Mouse (Mus musculus): ENCODE measurements around the gene Gm28047. TPM values are rescaled to one million over a fixed set of nuclear protein-coding genes. Genes with fewer than 3 reads are reported as not detected.
A peak's percentile ranks its signal among the peaks of the same experiment; 100 is the strongest.

The Gm28047 gene
- total RNA-seq, 2 experiments from 2014 or later, result 1.5 to 3.6 TPM

DNA sequence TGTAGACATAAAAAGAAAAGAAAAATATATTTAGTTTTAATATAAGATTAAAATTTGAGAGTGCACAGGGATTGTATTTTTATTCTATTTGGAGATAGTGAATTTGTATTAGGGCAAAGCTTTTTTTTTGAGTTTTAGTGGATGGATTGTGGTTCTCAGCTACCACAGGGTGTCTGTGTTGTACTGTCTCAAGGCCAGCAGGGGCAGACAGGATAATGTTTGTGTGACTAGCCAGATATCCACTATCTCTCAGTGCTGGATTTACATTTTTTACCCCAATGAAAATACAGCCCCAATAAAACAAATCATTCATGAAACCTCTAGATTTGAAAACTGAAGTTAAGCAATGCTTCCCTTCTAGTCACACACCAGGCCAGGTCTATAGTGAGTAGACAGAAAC is 67.3 kb downstream of the Gm28047 start:
- DNase-seq (ENCODE audit: extremely low spot score in 1 of 2, low spot score in 1 of 2), result no peak

DNA sequence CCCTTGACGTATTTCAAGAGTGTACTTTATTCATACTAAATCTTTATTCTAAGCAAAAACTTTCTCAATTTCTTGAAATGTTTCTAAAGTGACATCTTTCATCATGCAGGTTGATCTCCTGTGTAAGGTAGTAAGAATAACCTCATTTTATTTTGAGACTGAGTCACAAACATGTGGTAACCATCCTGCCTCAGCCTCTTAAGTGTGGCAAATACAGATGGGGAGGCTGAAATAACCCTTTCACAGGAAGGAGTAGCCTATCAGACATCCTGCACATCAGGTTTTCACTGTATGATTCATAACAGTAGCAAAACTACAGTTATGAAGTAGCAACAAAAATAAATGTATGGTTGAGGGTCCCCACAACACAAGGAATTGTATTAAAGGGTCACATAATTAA is 69.3 kb downstream of the Gm28047 start:
- no peak for DNase-seq (ENCODE audit: extremely low spot score in 1 of 2, low spot score in 1 of 2)

DNA sequence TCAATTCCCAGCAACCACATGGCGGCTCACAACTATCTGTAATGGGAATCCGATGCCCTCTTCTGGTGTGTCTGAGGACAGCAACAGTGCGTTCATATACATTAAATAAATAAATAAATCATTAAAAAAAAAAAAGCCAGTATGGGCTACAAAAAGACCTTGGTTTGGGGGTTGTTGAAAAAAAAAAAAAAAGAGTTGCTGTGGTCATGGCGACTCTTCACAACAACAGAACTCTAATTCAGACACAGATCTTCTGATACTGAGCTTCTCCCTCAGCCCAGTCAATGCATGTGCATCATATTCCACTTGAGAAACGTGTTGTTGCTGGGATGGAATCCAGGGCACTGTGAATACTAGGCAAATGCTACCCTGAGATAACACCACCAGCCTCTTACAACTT is 72.3 kb downstream of the Gm28047 start:
- DNase-seq (ENCODE audit: extremely low spot score in 1 of 2, low spot score in 1 of 2), result no peak

DNA sequence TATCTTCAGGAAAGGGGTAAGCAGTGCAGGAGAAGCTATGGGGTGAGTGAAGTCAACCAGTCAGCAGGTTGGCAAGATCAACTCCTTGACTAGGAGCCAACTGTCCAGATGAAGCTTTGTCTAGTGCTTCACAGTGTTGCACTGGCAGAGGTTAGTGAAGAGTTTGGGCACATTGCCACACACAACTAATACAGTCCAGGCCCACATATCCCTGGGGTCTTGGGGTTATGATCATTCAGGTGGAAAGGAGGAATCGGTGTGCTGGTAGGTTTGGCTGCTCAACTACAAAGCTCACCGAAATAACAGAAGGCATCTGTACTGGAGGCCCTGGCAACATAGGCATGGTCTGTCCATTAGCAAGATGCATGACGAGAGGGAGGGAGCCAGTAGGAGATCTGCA is 77.4 kb downstream of the Gm28047 start:
- no peak for DNase-seq (ENCODE audit: extremely low spot score in 1 of 2, low spot score in 1 of 2)

DNA sequence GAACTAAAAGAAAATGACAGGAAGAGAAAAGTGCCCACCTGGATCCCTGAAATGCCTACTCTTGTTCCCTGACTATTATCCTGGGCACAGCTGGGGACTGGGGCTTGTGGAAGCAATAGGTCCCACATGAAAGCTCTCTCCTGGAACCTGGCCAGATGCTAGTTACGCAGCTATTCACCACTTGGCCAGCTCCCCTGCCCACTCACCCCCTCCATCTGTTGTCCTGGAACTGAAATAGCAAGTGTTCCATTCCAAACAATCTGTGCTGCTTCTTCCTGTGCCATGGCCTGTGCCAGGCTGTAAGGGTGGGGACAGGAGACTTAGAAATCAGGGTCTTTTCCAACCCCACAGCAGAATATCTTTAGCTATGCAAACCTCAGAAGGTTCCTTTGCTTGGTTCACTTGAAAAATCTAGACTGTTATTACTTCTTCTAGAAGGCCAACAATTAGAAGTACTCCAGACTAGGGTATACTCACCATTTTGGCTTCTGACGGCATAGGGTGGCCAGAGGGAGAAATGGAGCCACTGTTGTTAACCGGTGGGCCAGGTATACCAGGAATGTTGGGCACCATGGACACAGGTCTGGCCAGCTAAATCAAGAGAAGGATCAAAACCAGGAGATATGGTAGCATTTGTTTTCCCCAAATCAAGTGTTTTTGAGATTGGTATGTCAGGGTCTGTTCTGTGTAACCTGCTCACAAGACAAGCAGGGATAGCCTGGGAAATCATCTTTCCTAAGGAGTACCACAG is 78.0 kb downstream of the Gm28047 start:
- DNase-seq (ENCODE audit: extremely low spot score in 1 of 2, low spot score in 1 of 2), result peak; percentile 64 to 73

DNA sequence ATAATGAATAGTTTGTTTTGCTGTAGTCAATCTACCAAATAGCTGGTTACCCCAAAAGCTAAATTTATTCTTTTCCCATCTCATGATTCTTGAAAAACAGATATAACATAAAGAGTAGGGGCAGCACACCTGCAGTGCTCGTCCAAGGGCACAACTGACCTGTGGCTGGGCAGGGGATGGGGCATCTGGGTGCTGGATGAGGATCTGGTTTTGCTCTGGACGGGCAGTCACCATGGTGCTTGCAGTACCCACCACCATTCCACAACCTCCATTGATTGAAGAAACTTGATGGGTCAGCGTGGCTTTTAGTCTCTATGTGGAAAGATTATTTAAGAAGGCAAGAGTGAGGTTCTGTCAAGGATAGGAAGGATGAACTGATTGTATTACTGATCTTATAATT is 78.6 kb downstream of the Gm28047 start:
- DNase-seq (ENCODE audit: extremely low spot score in 1 of 2, low spot score in 1 of 2), result no peak

DNA sequence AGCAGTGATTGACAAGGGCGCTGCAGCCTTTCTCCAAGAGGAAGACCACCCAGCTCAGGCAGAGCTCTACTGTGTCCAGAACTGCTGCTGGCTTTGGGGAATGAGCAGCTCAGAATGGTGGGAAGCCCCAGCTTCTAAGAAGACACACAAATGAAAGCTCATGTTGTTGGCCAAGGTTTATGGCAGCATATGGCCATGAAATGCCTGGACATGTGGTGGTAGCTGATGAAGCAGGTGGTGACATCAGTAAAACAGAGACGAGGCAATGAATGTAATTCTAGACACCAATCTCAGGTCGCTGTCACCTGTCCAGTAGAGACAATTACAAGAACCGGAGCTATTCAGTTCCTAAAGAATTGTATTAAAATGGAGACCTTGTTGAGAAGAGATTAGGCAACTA is 80.1 kb downstream of the Gm28047 start:
- DNase-seq (ENCODE audit: extremely low spot score in 1 of 2, low spot score in 1 of 2), result no peak

DNA sequence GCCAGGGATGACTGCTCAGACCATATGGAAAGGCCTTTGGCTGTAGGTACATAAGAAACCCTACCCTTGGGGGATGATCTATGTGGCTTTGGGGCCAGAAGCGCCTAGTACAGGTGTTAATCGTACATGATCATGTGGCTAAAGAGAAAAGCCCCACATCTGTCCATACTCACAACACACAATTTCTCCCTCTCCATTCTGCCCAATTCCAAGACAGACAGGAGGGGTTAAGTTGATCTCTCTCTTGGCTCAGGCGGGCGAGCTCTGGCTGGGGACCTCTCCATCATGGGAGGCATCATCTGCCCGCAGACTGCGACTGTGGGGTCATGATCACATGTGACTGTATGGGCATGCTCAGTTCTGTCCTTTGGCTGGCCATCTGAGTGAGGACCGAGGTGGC is 90.9 kb downstream of the Gm28047 start:
- DNase-seq (ENCODE audit: extremely low spot score in 1 of 2, low spot score in 1 of 2), result no peak

DNA sequence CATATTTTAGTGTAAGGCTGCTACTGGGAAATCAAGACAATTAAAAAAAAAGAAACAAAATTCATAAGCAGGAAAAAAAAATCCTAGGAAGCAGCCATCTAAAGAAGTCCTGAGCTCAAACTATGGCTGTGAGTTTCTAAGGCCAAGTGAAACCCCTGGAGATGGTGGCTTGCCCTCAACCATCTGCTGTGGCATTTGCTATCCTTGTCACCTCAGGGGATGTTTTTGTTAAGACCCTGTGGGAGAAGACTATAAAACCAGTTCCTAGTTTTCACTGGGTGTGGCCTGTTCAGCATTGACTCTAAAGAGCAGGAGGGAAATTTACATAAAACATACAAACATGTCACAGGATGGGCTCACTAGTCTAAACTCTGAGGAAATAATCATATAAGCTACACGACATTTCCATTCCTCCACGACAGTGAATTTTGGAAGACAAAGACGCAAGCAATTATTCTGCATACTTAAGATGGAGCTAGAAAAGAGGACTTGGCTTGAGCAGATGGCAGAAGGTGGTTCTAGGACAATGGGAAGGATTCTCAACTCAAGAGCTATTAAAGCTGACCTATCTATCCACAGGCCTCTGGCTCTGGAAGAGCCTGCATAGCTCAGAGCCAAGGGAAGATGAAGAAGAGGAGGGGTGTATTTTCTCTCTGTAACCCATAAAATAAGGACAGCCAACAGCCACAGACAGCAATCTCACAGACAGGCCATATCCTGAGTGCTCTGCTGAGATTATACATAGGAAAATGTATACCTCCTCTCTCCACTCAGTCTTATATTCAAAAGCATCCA is 92.6 kb downstream of the Gm28047 start:
- DNase-seq (ENCODE audit: extremely low spot score in 1 of 2, low spot score in 1 of 2), result no peak

DNA sequence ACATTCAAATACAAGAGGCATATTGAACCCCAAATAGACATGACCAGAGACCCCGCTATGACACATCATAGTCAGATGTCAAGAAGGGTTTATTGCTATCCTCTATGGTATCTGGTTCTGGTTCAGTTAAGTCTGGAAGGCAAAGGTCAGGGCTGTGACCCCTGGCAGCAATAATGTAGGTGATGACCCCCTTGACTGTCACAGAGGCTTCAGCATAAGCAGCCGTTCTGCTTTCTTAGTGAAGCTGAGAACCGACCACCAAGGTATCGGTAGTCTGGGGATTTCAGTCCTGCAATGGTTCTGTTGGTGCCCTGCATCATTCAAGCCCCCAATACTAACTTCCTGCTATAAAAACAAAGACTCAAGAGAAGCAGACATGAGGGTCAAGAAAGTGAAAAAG is 93.3 kb downstream of the Gm28047 start:
- no peak for DNase-seq (ENCODE audit: extremely low spot score in 1 of 2, low spot score in 1 of 2)

DNA sequence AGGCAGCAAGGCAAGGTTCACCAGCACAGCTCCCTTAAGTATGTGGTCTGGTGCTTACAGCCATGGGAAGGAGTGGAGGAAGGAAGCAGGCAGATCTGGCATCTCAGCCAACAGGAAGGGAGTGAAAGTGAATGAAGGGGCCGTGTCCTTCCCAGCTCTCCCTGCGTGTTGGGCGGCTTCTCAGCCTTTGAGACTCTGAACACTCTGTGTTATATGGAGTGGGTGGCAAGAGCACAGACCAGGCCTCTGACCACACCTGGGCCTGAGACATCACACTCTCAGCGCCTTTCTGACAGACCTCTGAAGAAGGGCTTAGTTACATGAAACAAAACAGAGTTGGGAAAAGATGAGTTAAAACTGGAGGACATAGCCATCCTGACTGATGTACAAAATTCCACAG is 94.3 kb downstream of the Gm28047 start:
- DNase-seq (ENCODE audit: extremely low spot score in 1 of 2, low spot score in 1 of 2), result no peak

DNA sequence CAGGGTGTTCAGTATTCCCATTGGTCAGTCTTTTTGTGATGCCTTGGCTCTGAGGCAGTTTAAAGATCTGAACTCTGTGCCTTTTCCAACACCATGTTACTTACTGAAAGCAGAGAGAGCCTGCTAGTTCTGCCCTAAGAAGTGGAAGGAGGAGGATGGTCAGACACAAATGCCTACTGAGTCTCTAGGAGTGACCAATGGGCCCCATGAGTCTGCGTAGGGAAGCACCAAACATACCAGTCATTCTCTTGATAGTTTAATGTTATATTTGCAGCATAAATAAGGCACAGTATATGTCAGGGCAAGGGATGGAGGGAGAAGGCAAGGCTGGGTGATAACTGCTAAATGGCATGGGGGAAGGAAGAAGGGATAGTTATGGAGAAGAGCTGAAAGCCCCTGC is 96.5 kb downstream of the Gm28047 start:
- DNase-seq (ENCODE audit: extremely low spot score in 1 of 2, low spot score in 1 of 2), result no peak

DNA sequence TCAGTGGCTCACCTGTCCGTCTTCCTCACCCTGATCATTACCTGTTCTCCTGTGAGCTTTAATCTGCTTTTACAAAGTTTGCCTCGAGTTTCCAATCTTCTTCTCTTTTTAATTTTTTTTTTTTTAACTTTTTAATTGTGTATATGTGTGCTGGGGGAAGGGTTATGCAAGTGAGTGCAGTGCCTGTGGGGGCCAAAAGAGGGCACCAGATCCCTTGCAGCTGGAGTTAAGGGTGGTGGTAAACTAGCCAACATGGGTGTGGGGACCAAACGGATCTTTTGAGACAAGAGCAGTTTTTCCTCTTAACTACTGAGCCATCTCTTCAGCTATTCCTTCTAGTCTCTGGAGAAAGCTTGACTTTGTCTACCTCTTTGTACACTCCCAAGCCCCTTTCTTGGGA is 96.9 kb downstream of the Gm28047 start:
- no peak for DNase-seq (ENCODE audit: extremely low spot score in 1 of 2, low spot score in 1 of 2)

DNA sequence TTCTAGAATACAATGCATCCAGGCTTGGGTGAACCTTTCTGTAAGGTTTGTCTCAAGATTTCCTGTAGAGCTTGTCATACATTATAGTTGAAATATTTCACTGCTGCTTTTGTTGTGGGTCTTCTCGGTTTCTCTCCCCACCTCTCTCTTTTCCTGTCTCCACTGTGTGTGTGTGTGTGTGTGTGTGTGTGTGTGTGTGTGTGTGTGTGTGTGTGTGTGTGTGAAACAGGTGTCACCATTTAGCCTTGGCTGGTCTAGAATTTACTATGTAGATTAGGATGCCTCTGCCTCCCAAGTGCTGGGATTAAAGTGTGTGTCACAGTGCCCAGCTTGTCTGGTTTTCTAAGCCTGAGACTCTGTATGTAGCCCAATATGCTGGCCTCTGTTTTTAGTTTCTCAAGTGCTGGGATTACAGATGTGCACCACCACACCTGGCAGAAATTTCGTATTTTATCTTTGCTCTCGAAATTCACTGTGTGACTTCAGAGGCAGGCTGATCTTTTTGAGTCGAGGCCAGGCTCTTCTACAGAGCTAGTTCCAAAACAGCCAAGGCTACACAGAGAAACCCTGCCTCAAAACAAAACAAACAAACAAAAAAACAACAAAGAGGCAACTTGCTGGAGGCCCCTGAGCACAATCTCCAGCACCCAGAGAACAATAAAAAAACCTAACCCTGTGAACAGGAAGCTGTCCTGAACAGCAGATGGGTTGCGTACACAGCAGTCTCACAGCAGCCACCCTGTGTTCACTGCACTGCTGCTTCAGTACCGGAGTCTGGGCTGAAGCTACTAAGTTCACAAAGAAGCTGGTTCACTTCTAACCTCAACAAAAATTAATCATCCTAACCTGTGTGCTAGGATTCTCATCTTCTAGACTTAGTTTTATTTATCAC is 98.5 kb downstream of the Gm28047 start:
- no peak for DNase-seq (ENCODE audit: extremely low spot score in 1 of 2, low spot score in 1 of 2)

DNA sequence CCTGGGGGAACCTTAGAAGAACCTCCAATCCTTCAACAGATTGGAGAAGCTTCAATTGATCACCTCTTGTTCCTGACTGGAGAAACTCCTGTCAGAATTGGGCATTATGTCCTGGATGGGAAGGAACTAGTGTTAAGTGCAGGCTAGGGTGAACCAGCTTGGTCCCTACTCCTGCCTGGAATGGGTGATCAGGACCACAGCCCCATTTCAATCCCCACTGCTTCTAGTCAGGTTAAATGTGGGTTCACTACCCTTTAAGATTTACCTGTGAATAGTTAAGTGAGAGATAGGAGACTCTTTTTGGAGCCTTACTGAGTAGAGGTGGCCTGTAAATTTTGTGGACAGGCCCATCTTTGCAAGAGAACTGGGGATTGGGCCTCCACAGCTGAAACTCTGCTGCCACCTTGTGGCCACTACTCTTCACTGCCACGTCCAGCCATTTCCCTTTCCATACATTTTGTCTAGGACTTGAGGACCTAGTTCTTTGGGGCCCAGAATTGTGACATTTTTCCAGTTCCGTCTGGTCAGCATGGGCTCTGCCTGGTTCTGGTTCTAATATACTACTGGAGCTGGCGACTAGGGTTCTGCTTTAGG is 99.9 kb downstream of the Gm28047 start, which contains the start of gene Npff:
Gene Npff (minus strand): TSS at position 51 of the 594 bp plus-strand sequence.
- DNase-seq (ENCODE audit: extremely low spot score in 1 of 2, low spot score in 1 of 2), result peak; percentile 68 to 83

DNA sequence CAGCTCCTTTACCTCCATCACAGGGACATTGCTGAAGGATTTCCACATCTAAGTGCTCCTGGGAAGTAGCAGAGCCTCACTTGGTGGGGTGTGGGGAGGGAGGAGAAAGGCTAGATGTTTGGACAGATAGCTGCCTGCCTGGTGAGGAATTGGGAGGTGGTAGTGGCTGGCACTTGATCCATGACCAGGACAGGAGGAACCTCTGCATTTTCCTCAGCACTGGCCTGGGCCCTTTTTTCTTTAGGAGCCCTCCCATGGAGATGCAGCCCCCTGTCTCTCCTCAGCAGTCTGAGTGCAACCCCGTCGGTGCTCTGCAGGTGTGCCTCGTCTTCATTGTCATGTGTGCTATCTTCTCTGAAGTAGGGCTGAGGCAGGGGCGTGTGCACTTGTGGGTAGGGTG is 103.4 kb downstream of the Gm28047 start:
- DNase-seq (ENCODE audit: extremely low spot score in 1 of 2, low spot score in 1 of 2), result no peak

DNA sequence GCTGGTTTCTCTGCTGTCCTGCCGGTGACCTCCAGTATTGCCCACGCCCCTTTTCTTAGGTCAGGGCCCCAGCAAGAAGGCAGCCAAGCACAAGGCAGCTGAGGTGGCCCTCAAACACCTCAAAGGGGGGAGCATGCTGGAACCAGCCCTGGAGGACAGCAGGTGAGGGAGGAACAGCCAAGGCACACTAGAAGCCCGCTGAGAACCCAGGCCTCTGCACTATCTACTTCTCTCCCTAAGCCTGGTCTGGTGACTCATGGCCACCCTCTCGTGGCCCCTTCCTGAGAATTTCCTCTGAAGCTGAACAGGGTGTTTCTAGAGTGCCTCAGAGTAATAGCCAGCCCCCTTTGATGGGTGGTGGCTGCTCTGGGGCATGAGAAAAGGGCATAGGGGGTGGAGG is 104.5 kb downstream of the Gm28047 start:
- no peak for DNase-seq (ENCODE audit: extremely low spot score in 1 of 2, low spot score in 1 of 2)

DNA sequence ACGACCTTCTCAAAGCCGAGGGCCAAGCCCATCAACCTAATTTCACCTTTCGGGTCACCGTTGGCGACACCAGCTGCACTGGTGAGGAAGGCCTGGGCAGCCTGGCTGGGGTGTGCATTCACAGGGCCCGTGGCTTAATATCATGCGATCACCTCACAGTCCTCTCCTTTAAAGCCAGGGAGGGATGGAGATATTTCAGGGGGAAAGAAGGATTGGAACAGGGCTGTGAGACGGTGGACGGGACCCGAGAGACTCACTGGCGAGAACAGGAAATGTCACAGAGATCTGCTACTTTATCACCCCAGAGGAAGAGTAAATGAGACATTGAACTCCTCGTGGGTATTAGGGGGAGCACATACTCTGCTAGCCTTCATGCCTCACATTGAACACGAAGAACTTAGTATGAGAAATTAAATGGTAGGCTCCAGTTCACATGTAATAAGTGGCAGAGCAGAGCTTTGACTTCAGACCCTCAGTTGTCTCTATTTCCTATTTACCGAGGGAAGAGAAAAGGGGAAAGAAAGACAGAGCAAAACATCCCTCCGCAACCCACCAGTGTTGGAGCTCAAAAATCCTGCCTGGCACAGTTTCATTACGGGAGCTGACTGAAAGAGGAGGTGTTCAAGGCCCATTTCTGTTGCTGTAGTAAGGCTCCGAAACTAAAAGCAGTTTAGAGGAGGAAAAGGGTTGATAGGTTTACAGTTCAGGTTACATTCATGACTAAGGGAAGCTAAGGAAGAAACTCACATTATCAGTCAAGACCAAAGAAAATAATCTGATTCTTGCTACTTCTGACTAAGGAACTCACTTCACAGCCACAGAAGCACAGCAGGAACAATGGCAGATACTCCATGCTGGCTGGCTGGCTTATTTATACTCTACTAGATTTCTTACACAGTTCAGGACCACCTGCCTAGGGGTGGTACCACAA is 105.4 kb downstream of the Gm28047 start:
- no peak for DNase-seq (ENCODE audit: extremely low spot score in 1 of 2, low spot score in 1 of 2)

DNA sequence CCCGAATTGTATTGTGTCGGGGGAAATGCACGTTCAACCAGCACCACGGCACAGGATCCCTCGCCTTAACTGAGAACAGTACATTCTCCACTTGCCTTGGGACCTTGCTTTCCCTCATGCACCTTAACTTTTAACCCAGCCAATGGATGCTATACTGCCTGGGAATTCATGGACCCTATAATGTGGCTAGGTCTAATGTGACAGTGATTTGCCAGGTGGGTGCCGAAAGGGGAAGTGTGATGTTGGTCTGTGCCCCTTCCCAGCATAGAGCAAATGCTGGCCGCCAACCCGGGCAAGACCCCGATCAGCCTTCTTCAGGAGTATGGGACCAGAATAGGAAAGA is 106.0 kb downstream of the Gm28047 start:
- no peak for DNase-seq (ENCODE audit: extremely low spot score in 1 of 2, low spot score in 1 of 2)

All from layer of hippocampus, postnatal 25 days (tissue).